Mouse (Mus musculus): ENCODE measurements around the gene Hipk2. TPM values are rescaled to one million over a fixed set of nuclear protein-coding genes. Genes with fewer than 3 reads are reported as not detected.

The Hipk2 gene
- polyA plus RNA-seq (2012; rRNA removed) = 22.6 and 23.8 TPM in 2 replicates

GRCm38 (mm10) chr6:38876071-38876911 is at the start of gene Hipk2:
Hipk2 (minus strand) TSS chr6:38876165.
- peak in 1 of 2 experiments; percentile 53 for DNase-seq (ENCODE audit: extremely low spot score in 1 of 2, low spot score in 1 of 2)

- no peak for DNase-seq (ENCODE audit: extremely low spot score in 1 of 2, low spot score in 1 of 2)
Observed at GRCm38 (mm10) chr6:38925719-38926118, 49.8 kb upstream of the Hipk2 start.

GRCm38 (mm10) chr6:38923870-38924817 is 48.2 kb upstream of the Hipk2 start:
- no peak for DNase-seq (ENCODE audit: extremely low spot score in 1 of 2, low spot score in 1 of 2)

DNA sequence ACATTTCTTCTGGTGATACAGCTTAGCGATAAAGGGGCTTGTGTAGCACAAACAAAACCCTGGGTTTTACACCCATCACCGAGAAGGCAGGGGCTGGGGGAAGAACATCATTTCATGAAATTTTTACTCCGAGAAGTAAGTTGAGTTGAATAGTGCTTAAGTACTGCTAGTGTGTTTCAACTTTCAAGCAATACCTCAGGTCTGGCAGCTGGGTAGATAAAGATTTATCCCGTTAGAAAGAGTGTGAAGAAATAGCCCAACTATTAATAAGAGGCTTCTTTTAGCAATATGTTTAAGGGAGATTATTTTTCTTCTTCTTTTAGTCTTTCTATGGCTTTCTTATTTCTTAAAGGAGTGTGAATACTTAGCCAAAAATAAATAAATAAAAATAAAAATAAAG is 47.5 kb upstream of the Hipk2 start:
- DNase-seq (ENCODE audit: extremely low spot score in 1 of 2, low spot score in 1 of 2) = no peak

DNA sequence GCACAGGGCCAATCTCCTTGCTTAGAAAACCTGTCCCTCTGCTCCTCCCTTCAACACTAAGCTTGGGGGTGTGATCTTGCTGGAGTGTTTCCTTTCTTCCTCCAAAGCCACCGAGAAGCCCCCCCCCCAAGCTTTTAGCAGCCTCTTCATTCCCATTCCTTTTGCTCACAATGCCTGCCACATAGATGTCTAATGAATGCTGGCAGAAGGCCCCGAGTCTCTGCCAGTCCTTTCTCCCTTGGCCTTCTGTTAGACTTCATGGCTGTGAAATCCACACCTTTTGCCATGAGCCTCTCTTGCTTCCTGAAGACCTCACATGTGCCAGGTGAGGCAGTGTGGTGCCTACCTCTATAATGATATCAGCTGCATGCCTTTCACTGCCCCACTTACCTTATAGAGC is 46.6 kb upstream of the Hipk2 start:
- no peak for DNase-seq (ENCODE audit: extremely low spot score in 1 of 2, low spot score in 1 of 2)

DNA sequence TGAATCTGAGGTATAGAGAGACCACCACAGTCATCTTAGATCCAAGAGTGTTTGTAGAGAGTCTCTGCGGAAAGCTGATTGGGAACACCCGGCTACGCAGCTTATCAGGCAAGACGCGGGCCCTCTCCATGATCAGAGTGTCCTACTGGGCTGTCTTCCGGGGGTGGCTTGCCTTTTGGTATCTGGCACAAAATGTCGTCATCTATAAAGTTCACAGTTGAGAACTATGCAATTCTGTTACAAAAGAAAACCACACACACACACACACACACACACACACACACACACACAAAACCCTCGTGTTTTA is 45.8 kb upstream of the Hipk2 start:
- DNase-seq (ENCODE audit: extremely low spot score in 1 of 2, low spot score in 1 of 2) = no peak

DNA sequence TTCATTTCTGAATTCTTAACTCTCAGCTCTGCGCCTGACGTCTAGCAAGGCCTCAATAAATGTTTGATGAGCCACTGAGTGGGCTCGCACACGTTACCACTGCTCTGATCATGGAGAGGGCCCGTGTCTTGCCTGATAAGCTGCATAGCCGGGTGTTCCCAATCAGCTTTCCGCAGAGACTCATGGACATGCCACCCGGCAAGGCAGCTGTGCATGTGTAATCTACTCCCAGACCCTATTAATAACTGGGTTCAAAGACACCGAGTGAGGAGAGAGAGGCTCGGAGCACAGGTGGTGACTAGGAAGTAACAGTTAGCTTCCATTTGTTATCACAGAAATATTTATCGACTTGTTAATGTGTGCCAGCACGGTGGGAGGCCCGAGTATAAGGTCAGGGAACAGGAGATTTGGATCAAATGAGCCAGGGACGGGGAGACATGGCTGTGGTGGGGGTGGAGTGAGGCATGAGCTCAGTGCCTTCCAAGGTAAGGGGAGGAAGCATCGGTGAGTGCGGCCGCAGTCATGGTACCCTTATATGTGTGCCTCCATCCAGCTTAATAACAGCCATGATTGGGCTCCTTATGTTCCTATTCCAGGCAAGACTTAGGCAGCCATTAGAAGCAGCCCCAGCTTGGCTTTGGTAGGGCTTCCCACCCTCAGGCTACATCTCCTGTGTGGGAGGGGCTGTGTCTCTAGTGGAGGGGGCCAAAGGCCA is 45.3 kb upstream of the Hipk2 start:
- no peak for DNase-seq (ENCODE audit: extremely low spot score in 1 of 2, low spot score in 1 of 2)

GRCm38 (mm10) chr6:38920141-38920540 is 44.2 kb upstream of the Hipk2 start:
- no peak for DNase-seq (ENCODE audit: extremely low spot score in 1 of 2, low spot score in 1 of 2)

- no peak for DNase-seq (ENCODE audit: extremely low spot score in 1 of 2, low spot score in 1 of 2)
Observed at GRCm38 (mm10) chr6:38919135-38919740, 43.3 kb upstream of the Hipk2 start.

DNA sequence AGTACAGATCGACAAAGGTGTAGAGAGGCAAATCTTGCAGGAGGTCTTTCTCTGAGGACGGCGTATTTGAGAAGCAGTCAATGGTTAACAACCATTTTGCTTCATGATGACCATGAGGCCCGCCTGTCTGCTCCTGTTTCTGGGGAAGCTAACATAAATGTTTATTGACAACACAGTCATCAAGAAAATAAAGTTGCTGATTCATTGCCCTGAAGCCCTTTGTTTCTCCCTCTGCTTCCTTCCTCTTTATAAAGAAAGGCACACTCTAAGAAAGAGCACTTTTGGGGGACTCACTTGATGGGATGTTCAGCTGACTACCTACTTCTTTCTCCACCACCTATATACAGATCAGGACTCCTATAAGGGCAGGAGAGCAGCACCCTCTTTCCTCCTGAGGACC is 42.8 kb upstream of the Hipk2 start:
- DNase-seq (ENCODE audit: extremely low spot score in 1 of 2, low spot score in 1 of 2) = no peak

- no peak for DNase-seq (ENCODE audit: extremely low spot score in 1 of 2, low spot score in 1 of 2)
Observed at GRCm38 (mm10) chr6:38917415-38917814, 41.5 kb upstream of the Hipk2 start.

GRCm38 (mm10) chr6:38916571-38916970 is 40.6 kb upstream of the Hipk2 start:
- no peak for DNase-seq (ENCODE audit: extremely low spot score in 1 of 2, low spot score in 1 of 2)

DNA sequence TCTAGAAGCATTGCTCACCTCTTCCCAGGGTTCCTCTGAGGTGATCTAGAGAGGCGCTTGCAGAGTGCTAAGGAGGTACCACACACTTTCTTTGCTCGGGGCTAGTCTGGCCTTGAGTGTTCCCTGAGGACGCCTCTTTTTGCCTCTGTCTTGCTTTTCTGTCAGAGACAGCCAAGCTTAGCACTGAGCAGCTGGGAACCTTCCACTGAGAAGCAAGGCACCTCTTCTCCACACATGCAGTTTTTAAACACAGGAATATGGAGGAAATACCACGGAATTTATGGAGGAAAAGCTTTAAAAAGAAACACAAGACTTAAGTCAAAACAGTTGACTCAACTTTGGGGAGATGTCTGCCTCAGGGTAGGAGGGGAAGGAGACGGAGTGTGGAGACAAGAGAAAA is 39.8 kb upstream of the Hipk2 start:
- DNase-seq (ENCODE audit: extremely low spot score in 1 of 2, low spot score in 1 of 2) = peak in 1 of 2 experiments; percentile 33

DNA sequence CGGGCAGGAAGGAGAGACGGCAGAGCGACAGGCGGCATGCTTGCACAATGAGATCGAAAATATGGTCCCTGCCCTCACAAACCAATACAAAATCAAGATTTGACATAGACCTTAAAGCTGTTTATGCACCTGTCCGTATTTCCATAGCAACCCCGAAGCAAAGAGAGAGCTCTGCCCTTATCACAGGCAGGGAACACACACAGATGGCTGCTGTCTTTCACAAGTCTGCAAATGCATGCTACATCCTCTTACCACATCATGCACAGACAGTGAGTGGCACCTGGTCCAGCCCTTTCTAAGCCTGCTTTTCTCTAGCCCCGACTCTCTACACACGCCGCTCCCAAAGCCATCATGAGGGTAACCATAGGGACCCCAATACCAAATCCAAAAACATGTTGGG is 38.2 kb upstream of the Hipk2 start:
- no peak for DNase-seq (ENCODE audit: extremely low spot score in 1 of 2, low spot score in 1 of 2)

- DNase-seq (ENCODE audit: extremely low spot score in 1 of 2, low spot score in 1 of 2) = peak; percentile 20 to 51
Observed at GRCm38 (mm10) chr6:38913386-38914042, 37.5 kb upstream of the Hipk2 start.

DNA sequence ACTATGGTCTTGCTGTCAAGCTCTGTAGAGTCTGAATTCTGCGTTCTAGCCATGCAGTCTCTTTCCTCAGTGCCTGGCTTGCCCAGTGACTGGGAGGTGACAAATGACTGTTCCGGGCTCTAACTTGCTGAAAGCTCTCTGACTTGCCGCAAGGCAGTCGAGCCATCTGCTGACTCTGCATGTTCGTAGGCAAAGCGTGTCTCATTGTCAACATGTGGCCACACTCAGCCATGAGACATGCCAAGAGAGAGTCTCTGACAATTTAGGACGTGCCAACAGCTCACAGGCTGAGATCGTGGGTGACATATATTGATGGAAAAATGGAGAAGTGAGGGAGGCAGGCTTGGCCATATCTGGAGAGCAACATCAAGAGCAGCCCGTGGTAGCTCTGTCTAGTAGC is 36.9 kb upstream of the Hipk2 start:
- DNase-seq (ENCODE audit: extremely low spot score in 1 of 2, low spot score in 1 of 2) = peak in 1 of 2 experiments; percentile 28

- no peak for DNase-seq (ENCODE audit: extremely low spot score in 1 of 2, low spot score in 1 of 2)
Observed at GRCm38 (mm10) chr6:38912121-38912660, 36.2 kb upstream of the Hipk2 start.

GRCm38 (mm10) chr6:38910828-38911559 is 35.0 kb upstream of the Hipk2 start:
- peak in 1 of 2 experiments; percentile 73 for DNase-seq (ENCODE audit: extremely low spot score in 1 of 2, low spot score in 1 of 2)

- no peak for DNase-seq (ENCODE audit: extremely low spot score in 1 of 2, low spot score in 1 of 2)
Observed at GRCm38 (mm10) chr6:38908401-38908800, 32.4 kb upstream of the Hipk2 start.
